Mouse (Mus musculus): ENCODE measurements at regions not wholly inside any gene's neighbourhood (a gene's known extent, or its start where the extent isn't known, plus 50 kb on each side); places are given as distances from the start of the nearest gene placed in this dataset.

- no peak for DNase-seq
Measured at GRCm38 (mm10) chr8:44765677-44766076, 169.6 kb upstream of the Fat1 start.

- DNase-seq, result no peak
Measured at GRCm38 (mm10) chr8:44766111-44766873, 169.0 kb upstream of the Fat1 start.

GRCm38 (mm10) chr8:44767271-44767670, 168.0 kb upstream of the Fat1 start:
- no peak for DNase-seq

GRCm38 (mm10) chr8:44779212-44779611, 156.0 kb upstream of the Fat1 start:
- DNase-seq, result no peak

GRCm38 (mm10) chr8:44782421-44782820, 152.8 kb upstream of the Fat1 start:
- no peak for DNase-seq

GRCm38 (mm10) chr8:44785161-44785560, 150.1 kb upstream of the Fat1 start:
- no peak for DNase-seq

GRCm38 (mm10) chr8:44786740-44787139, 148.5 kb upstream of the Fat1 start:
- DNase-seq, result no peak

- no peak for DNase-seq
Measured at GRCm38 (mm10) chr8:44788290-44788689, 147.0 kb upstream of the Fat1 start.

- no peak for DNase-seq
Measured at GRCm38 (mm10) chr8:44799513-44799912, 135.7 kb upstream of the Fat1 start.

- DNase-seq, result no peak
Measured at GRCm38 (mm10) chr8:44800827-44801273, 134.4 kb upstream of the Fat1 start.

GRCm38 (mm10) chr8:44801604-44802206, 133.5 kb upstream of the Fat1 start:
- no peak for DNase-seq

- no peak for DNase-seq
Measured at GRCm38 (mm10) chr8:44802331-44802730, 132.9 kb upstream of the Fat1 start.

GRCm38 (mm10) chr8:44804414-44805178, 130.7 kb upstream of the Fat1 start:
- DNase-seq, result no peak

GRCm38 (mm10) chr8:44805179-44805815, 129.9 kb upstream of the Fat1 start:
- no peak for DNase-seq

GRCm38 (mm10) chr8:44812360-44812759, 122.9 kb upstream of the Fat1 start:
- DNase-seq, result no peak

- no peak for DNase-seq
Measured at GRCm38 (mm10) chr8:44817532-44818157, 117.6 kb upstream of the Fat1 start.

- DNase-seq, result no peak
Measured at GRCm38 (mm10) chr8:44819270-44819669, 116.0 kb upstream of the Fat1 start.

- DNase-seq, result no peak
Measured at GRCm38 (mm10) chr8:44819691-44820090, 115.6 kb upstream of the Fat1 start.

GRCm38 (mm10) chr8:44825183-44825757, 110.0 kb upstream of the Fat1 start:
- DNase-seq, result no peak

GRCm38 (mm10) chr8:44826936-44827335, 108.3 kb upstream of the Fat1 start:
- peak; percentile 23 for DNase-seq

- DNase-seq, result no peak
Measured at GRCm38 (mm10) chr8:44828026-44828425, 107.2 kb upstream of the Fat1 start.

- DNase-seq, result no peak
Measured at GRCm38 (mm10) chr8:44838431-44838830, 96.8 kb upstream of the Fat1 start.

All from layer of hippocampus, adult 9-11 months (tissue).